Mouse (Mus musculus): ENCODE results near the gene Ice1.

Ice1 gene

GRCm38 (mm10) chr13:70637282-70637661 is at the start of gene Ice1:
TSS of gene Ice1 (minus strand) at chr13:70637634.
- WGBS = 1% methylated on average over 38 of the region's 39 CpGs

GRCm38 (mm10) chr13:70685825-70686224 is 48.4 kb upstream of the Ice1 start:
- 89% methylated on average over 5 of the region's 5 CpGs for WGBS

GRCm38 (mm10) chr13:70684976-70685609 is 47.7 kb upstream of the Ice1 start:
- WGBS = 70% methylated on average over 7 of the region's 7 CpGs

- WGBS = 93% methylated on average over 7 of the region's 7 CpGs
Observed at GRCm38 (mm10) chr13:70681411-70682183, 44.2 kb upstream of the Ice1 start.

GRCm38 (mm10) chr13:70680316-70680715 is 42.9 kb upstream of the Ice1 start:
- WGBS = 84% methylated on average over 3 of the region's 3 CpGs

- WGBS = 86% methylated on average over 5 of the region's 5 CpGs
Observed at GRCm38 (mm10) chr13:70677689-70678088, 40.3 kb upstream of the Ice1 start.

GRCm38 (mm10) chr13:70676243-70677183 is 39.1 kb upstream of the Ice1 start:
- 55% methylated on average over 20 of the region's 20 CpGs for WGBS

GRCm38 (mm10) chr13:70674998-70675397 is 37.6 kb upstream of the Ice1 start:
- WGBS = 56% methylated on average over 10 of the region's 10 CpGs

GRCm38 (mm10) chr13:70670080-70670479 is 32.6 kb upstream of the Ice1 start:
- whole genome bisulfite sequencing = 28% methylated on average over 4 of the region's 4 CpGs

GRCm38 (mm10) chr13:70659715-70660114 is 22.3 kb upstream of the Ice1 start:
- WGBS = 88% methylated on average over 4 of the region's 4 CpGs

GRCm38 (mm10) chr13:70656741-70657140 is 19.3 kb upstream of the Ice1 start:
- 77% methylated on average over 4 of the region's 4 CpGs for WGBS

GRCm38 (mm10) chr13:70656329-70656728 is 18.9 kb upstream of the Ice1 start:
- 81% methylated on average over 8 of the region's 8 CpGs for WGBS

- WGBS = 90% methylated on average over 12 of the region's 12 CpGs
Observed at GRCm38 (mm10) chr13:70655570-70655969, 18.1 kb upstream of the Ice1 start.

- WGBS = 64% methylated on average over 5 of the region's 5 CpGs
Observed at GRCm38 (mm10) chr13:70654091-70654770, 16.8 kb upstream of the Ice1 start.

GRCm38 (mm10) chr13:70653457-70653856 is 16.0 kb upstream of the Ice1 start:
- whole genome bisulfite sequencing = 76% methylated on average over 2 of the region's 2 CpGs

- 73% methylated on average over 3 of the region's 3 CpGs for WGBS
Observed at GRCm38 (mm10) chr13:70650011-70650436, 12.6 kb upstream of the Ice1 start.

GRCm38 (mm10) chr13:70645968-70646505 is 8.6 kb upstream of the Ice1 start:
- WGBS = 68% methylated on average over 10 of the region's 10 CpGs

GRCm38 (mm10) chr13:70644083-70644462 is 6.6 kb upstream of the Ice1 start:
- 57% methylated on average over 3 of the region's 3 CpGs for WGBS

- 22% methylated on average over 10 of the region's 10 CpGs for WGBS
Observed at GRCm38 (mm10) chr13:70643408-70644082, 6.1 kb upstream of the Ice1 start.

GRCm38 (mm10) chr13:70641941-70642340 is 4.5 kb upstream of the Ice1 start:
- WGBS = 69% methylated on average over 4 of the region's 4 CpGs

- 84% methylated on average over 5 of the region's 5 CpGs for WGBS
Observed at GRCm38 (mm10) chr13:70641381-70641780, 3.9 kb upstream of the Ice1 start.

All from cerebral cortex, adult 2 months (tissue).